Mouse (Mus musculus): ENCODE results near the gene B430305J03Rik. TPM values are rescaled to one million over a fixed set of nuclear protein-coding genes. Genes with fewer than 3 reads are reported as not detected.

B430305J03Rik gene
- total RNA-seq (2023; ENCODE audit: inconsistent age): 0.13 to 0.66 TPM (median 0.39 TPM) in 4 replicates

GRCm38 (mm10) chr3:61365779-61366373, at the start of gene B430305J03Rik:
B430305J03Rik (minus strand) TSS chr3:61365951.

GRCm38 (mm10) chr3:61361338-61361737, 4.4 kb downstream of the B430305J03Rik start, which contains the start of gene Rap2b:
Rap2b (plus strand) TSS chr3:61361638.

Other genes starting within 250 kb of the B430305J03Rik start
- 4.8 to 5.7 TPM (median 5.3 TPM) in 4 replicates for gene Rap2b, start 4.3 kb downstream of the B430305J03Rik start, total RNA-seq (2023; ENCODE audit: inconsistent age)